Mouse (Mus musculus): ENCODE data around the gene Egfl8. TPM values are rescaled to one million over a fixed set of nuclear protein-coding genes. Genes with fewer than 3 reads are reported as not detected.
A peak's percentile ranks its signal among the peaks of the same experiment; 100 is the strongest.

The Egfl8 gene
- polyA plus RNA-seq, 2 experiments: 0.10 to 0.39 TPM

GRCm38 (mm10) chr17:34654392-34654791, 38.6 kb upstream of the Egfl8 start:
- Histone ChIP-seq H3K9ac (replicated peaks) (no peak overlapping the region), H3K27me3 (ENCODE audit: control insufficient read depth, insufficient read depth, low read length) (peaks cover 3% of the 10 kb centered on the region; the same call in 1 of the 2 replicates), H3K4me3 (ENCODE audit: insufficient read depth in 1 of 2, low read depth in 2 of 2, low read length in 2 of 2) (no peak overlapping the region), H3K4me1 (replicated peaks; ENCODE audit: control insufficient read depth in 2 of 2, insufficient read depth in 2 of 2, low read length in 1 of 2) (no peaks in the 10 kb centered on the region), H3K36me3 (replicated peaks; ENCODE audit: control insufficient read depth, insufficient read depth, low read depth) (peaks cover 2% of the 10 kb centered on the region; the same call in 1 of the 2 replicates), H3K27ac (no peak overlapping the region), H3K4me2 (ENCODE audit: low read depth) (no peak overlapping the region), H3K9me3 (ENCODE audit: control insufficient read depth, low read length) (no peaks in the 10 kb centered on the region)
- ATAC-seq (ENCODE audit: insufficient read depth): no peak
- TF ChIP-seq CTCF (IDR thresholded peaks at IDR 0.05; ENCODE audit: low read depth): no peak
- TF ChIP-seq EP300 (IDR thresholded peaks at IDR 0.05; ENCODE audit: low read depth): no peak
- no peak for DNase-seq (ENCODE audit: low read depth in 3 of 3, low spot score in 3 of 3)
- 83% methylated on average over 13 of the region's 13 CpGs for WGBS (ENCODE audit: insufficient replicate concordance)

- ATAC-seq (ENCODE audit: insufficient read depth) (no peak), DNase-seq (ENCODE audit: low read depth in 3 of 3, low spot score in 3 of 3) (peak in 1 of 3 experiments; percentile 24)
- H3K9me3 ChIP-seq (ENCODE audit: control insufficient read depth, low read length): no peaks in the 10 kb centered on the region
- H3K4me1 ChIP-seq (replicated peaks; ENCODE audit: control insufficient read depth in 2 of 2, insufficient read depth in 2 of 2, low read length in 1 of 2): no peaks in the 10 kb centered on the region
- 53% methylated on average over 9 of the region's 9 CpGs for WGBS (ENCODE audit: insufficient replicate concordance)
- peaks cover 2% of the 10 kb centered on the region; the same call in 1 of the 2 replicates for H3K36me3 ChIP-seq (replicated peaks; ENCODE audit: control insufficient read depth, insufficient read depth, low read depth)
- H3K27ac ChIP-seq: no peak overlapping the region
- H3K27me3 ChIP-seq (ENCODE audit: control insufficient read depth, insufficient read depth, low read length): peaks cover 3% of the 10 kb centered on the region; the same call in 1 of the 2 replicates
- TF ChIP-seq CTCF (IDR thresholded peaks at IDR 0.05; ENCODE audit: low read depth) (peak; percentile 86), EP300 (IDR thresholded peaks at IDR 0.05; ENCODE audit: low read depth) (no peak)
- H3K4me2 ChIP-seq (ENCODE audit: low read depth): no peak overlapping the region
- no peak overlapping the region for H3K9ac ChIP-seq (replicated peaks)
- H3K4me3 ChIP-seq (ENCODE audit: insufficient read depth in 1 of 2, low read depth in 2 of 2, low read length in 2 of 2): no peak overlapping the region
These were observed 38.0 kb upstream of the Egfl8 start for GRCm38 (mm10) chr17:34653746-34654285.

GRCm38 (mm10) chr17:34652985-34653384, 37.2 kb upstream of the Egfl8 start:
- DNase-seq (ENCODE audit: low read depth in 3 of 3, low spot score in 3 of 3) (no peak), ATAC-seq (ENCODE audit: insufficient read depth) (no peak)
- WGBS (ENCODE audit: insufficient replicate concordance): 82% methylated on average over 8 of the region's 8 CpGs
- Histone ChIP-seq H3K27me3 (ENCODE audit: control insufficient read depth, insufficient read depth, low read length) (peaks cover 3% of the 10 kb centered on the region; the same call in 1 of the 2 replicates), H3K9ac (replicated peaks) (no peak overlapping the region), H3K27ac (no peak overlapping the region), H3K36me3 (replicated peaks; ENCODE audit: control insufficient read depth, insufficient read depth, low read depth) (peaks cover 2% of the 10 kb centered on the region), H3K9me3 (ENCODE audit: control insufficient read depth, low read length) (no peaks in the 10 kb centered on the region), H3K4me1 (replicated peaks; ENCODE audit: control insufficient read depth in 2 of 2, insufficient read depth in 2 of 2, low read length in 1 of 2) (peaks cover 1 to 2% of the 10 kb centered on the region in 2 experiments; a peak in 3 of 4 replicates), H3K4me2 (ENCODE audit: low read depth) (no peak overlapping the region), H3K4me3 (ENCODE audit: insufficient read depth in 1 of 2, low read depth in 2 of 2, low read length in 2 of 2) (no peak overlapping the region)
- TF ChIP-seq CTCF (IDR thresholded peaks at IDR 0.05; ENCODE audit: low read depth) (no peak), EP300 (IDR thresholded peaks at IDR 0.05; ENCODE audit: low read depth) (no peak)

- DNase-seq (ENCODE audit: low read depth in 3 of 3, low spot score in 3 of 3) (no peak), ATAC-seq (ENCODE audit: insufficient read depth) (no peak)
- Histone ChIP-seq H3K36me3 (replicated peaks; ENCODE audit: control insufficient read depth, insufficient read depth, low read depth) (peaks cover 2% of the 10 kb centered on the region), H3K4me1 (replicated peaks; ENCODE audit: control insufficient read depth in 2 of 2, insufficient read depth in 2 of 2, low read length in 1 of 2) (peaks cover 3 to 6% of the 10 kb centered on the region in 2 experiments), H3K4me3 (ENCODE audit: insufficient read depth in 1 of 2, low read depth in 2 of 2, low read length in 2 of 2) (no peak overlapping the region), H3K9ac (replicated peaks) (no peak overlapping the region), H3K27ac (no peak overlapping the region), H3K4me2 (ENCODE audit: low read depth) (no peak overlapping the region), H3K9me3 (ENCODE audit: control insufficient read depth, low read length) (no peaks in the 10 kb centered on the region), H3K27me3 (ENCODE audit: control insufficient read depth, insufficient read depth, low read length) (peaks cover 2% of the 10 kb centered on the region; the same call in 1 of the 2 replicates)
- no peak for TF ChIP-seq CTCF (IDR thresholded peaks at IDR 0.05; ENCODE audit: low read depth)
- 74% methylated on average over 10 of the region's 10 CpGs for WGBS (ENCODE audit: insufficient replicate concordance)
These were observed 36.8 kb upstream of the Egfl8 start for GRCm38 (mm10) chr17:34652546-34652945.

GRCm38 (mm10) chr17:34651507-34652221, 35.9 kb upstream of the Egfl8 start:
- H3K4me2 ChIP-seq (ENCODE audit: low read depth): no peak overlapping the region
- no peak for TF ChIP-seq EP300 (IDR thresholded peaks at IDR 0.05; ENCODE audit: low read depth)
- TF ChIP-seq CTCF (IDR thresholded peaks at IDR 0.05; ENCODE audit: low read depth): peak; percentile 81
- no peak overlapping the region for H3K9ac ChIP-seq (replicated peaks)
- peaks cover 3 to 7% of the 10 kb centered on the region in 2 experiments for H3K4me1 ChIP-seq (replicated peaks; ENCODE audit: control insufficient read depth in 2 of 2, insufficient read depth in 2 of 2, low read length in 1 of 2)
- H3K27me3 ChIP-seq (ENCODE audit: control insufficient read depth, insufficient read depth, low read length): no peaks in the 10 kb centered on the region
- H3K9me3 ChIP-seq (ENCODE audit: control insufficient read depth, low read length): no peaks in the 10 kb centered on the region
- H3K4me3 ChIP-seq (ENCODE audit: insufficient read depth in 1 of 2, low read depth in 2 of 2, low read length in 2 of 2): no peak overlapping the region
- DNase-seq (ENCODE audit: low read depth in 3 of 3, low spot score in 3 of 3) (no peak), ATAC-seq (ENCODE audit: insufficient read depth) (no peak)
- no peak overlapping the region for H3K27ac ChIP-seq
- 56% methylated on average over 19 of the region's 19 CpGs for WGBS (ENCODE audit: insufficient replicate concordance)
- peaks cover 2% of the 10 kb centered on the region for H3K36me3 ChIP-seq (replicated peaks; ENCODE audit: control insufficient read depth, insufficient read depth, low read depth)

Data from liver, embryonic 14.5 days (tissue).